Mouse (Mus musculus) lung, embryonic 16.5 days (tissue): ENCODE measurements at regions not wholly inside any gene's neighbourhood (a gene's known extent, or its start where the extent isn't known, plus 50 kb on each side); places are given as distances from the start of the nearest gene placed in this dataset.

ENCODE experiments used
- ATAC-seq: fragments of 200-750 bp; cut with Nextera tagmentation; 2 replicates; pipeline ENCODE4 v1.8.0; 2017; ENCODE audit warnings: low read depth, mild to moderate bottlenecking, moderate library complexity
- H3K27ac ChIP-seq: fragments of 300-500 bp; sonication (generic); 2 replicates; pipeline ENCODE4 v1.5.1; 2014; ENCODE audit warnings: mild to moderate bottlenecking, control low read depth, low read length
- H3K27me3 ChIP-seq: fragments of 300-500 bp; sonication (generic); 2 replicates; pipeline ENCODE4 v1.6.1; 2014; ENCODE audit warnings: low read depth, low read length, mixed read lengths; ENCODE audit not compliant: control insufficient read depth, insufficient read depth
- H3K36me3 ChIP-seq: fragments of 300-500 bp; sonication (generic); 2 replicates; pipeline ENCODE4 v1.6.1; 2014; ENCODE audit warnings: low read length; ENCODE audit not compliant: control insufficient read depth, insufficient read depth
- H3K4me1 ChIP-seq: fragments of 300-500 bp; sonication (generic); replicated peaks from 2 replicates; pipeline ENCODE4 v1.6.1; 2014; ENCODE audit warnings: low read length, mixed read lengths; ENCODE audit not compliant: control insufficient read depth, insufficient read depth
- H3K4me2 ChIP-seq: fragments of 300-500 bp; sonication (generic); 2 replicates; pipeline ENCODE4 v1.6.1; 2014; ENCODE audit warnings: low read depth, low read length, control low read depth
- H3K4me3 ChIP-seq: fragments of 300-500 bp; sonication (generic); 2 replicates; pipeline ENCODE4 v1.5.1; 2014; ENCODE audit warnings: mild to moderate bottlenecking, low read length, control low read depth
- H3K9ac ChIP-seq: fragments of 300-500 bp; sonication (generic); 2 replicates; pipeline ENCODE4 v1.6.1; 2014; ENCODE audit warnings: low read length, control low read depth
- H3K9me3 ChIP-seq: fragments of 300-500 bp; sonication (generic); 2 replicates; pipeline ENCODE4 v1.6.1; 2016; ENCODE audit warnings: low read length; ENCODE audit not compliant: control insufficient read depth
- WGBS: fragments of 180-500 bp; shearing (Covaris S2); extraction: QIAGEN DNeasy Blood & Tissue Kit; methylation state at CpG from one replicate; pipeline ENCODE4 v1.1.7; 2014; 5-methylcytosine and 5-hydroxymethylcytosine counted together

DNA sequence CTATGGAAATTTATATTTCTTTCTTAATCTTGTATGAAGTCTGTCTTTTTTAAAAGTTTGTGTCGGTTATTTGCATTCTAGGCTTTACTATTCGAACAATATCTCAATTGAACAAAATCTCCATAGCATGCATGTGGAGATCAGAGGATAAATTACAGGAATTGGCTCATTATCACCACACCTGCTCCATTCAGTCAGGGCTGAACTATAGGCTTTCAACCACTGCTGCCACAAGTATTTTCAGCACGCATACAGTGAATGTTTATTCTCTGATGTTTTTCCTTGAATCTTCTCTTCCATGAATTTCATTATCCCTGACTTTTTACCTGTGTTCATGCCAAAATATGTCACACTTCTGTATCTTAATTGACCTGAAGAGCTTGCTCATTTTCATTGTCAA is 207.2 kb downstream of the Etv1 start:
- ATAC-seq: no peak
- Histone ChIP-seq H3K9ac (no peak overlapping the region), H3K36me3 (no peaks in the 10 kb centered on the region), H3K4me3 (no peak overlapping the region), H3K9me3 (no peaks in the 10 kb centered on the region), H3K27ac (no peak overlapping the region), H3K4me2 (no peak overlapping the region), H3K27me3 (no peaks in the 10 kb centered on the region), H3K4me1 (no peaks in the 10 kb centered on the region)
- 81% methylated on average over 3 of the region's 3 CpGs for WGBS

GRCm38 (mm10) chr12:38987277-38987676 is 208.1 kb downstream of the Etv1 start:
- Histone ChIP-seq H3K4me3 (no peak overlapping the region), H3K4me1 (no peaks in the 10 kb centered on the region), H3K9me3 (no peaks in the 10 kb centered on the region), H3K27ac (no peak overlapping the region), H3K4me2 (no peak overlapping the region), H3K27me3 (no peaks in the 10 kb centered on the region), H3K36me3 (no peaks in the 10 kb centered on the region), H3K9ac (no peak overlapping the region)
- ATAC-seq: no peak

DNA sequence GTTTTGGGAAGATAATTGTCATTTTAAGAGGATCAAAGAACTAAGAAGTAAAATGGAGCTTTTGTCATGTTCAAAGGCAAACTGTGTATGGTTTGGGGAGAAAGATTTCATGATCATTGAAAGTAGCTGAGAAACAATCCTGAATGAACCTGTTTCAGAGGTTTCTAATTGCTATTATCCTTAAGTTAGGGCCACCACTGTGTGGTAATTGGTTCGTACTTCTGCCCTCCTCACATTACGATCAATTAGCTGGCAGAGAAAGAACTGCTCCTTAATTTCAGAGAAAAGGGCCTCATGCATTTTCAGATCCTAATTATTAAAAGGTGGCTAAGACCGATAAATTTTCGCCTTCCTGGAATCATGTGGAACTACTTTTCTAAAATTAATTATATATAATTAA is 208.6 kb downstream of the Etv1 start:
- WGBS: 93% methylated on average over 4 of the region's 4 CpGs
- Histone ChIP-seq H3K36me3 (no peaks in the 10 kb centered on the region), H3K27ac (no peak overlapping the region), H3K27me3 (no peaks in the 10 kb centered on the region), H3K9me3 (no peaks in the 10 kb centered on the region), H3K9ac (no peak overlapping the region), H3K4me1 (no peaks in the 10 kb centered on the region), H3K4me3 (no peak overlapping the region), H3K4me2 (no peak overlapping the region)
- no peak for ATAC-seq

- WGBS: 79% methylated on average over 2 of the region's 2 CpGs
- H3K27ac ChIP-seq: no peak overlapping the region
- no peaks in the 10 kb centered on the region for H3K9me3 ChIP-seq
- no peak overlapping the region for H3K4me3 ChIP-seq
- no peaks in the 10 kb centered on the region for H3K27me3 ChIP-seq
- no peak for ATAC-seq
- H3K36me3 ChIP-seq: no peaks in the 10 kb centered on the region
- H3K9ac ChIP-seq: no peak overlapping the region
- no peak overlapping the region for H3K4me2 ChIP-seq
- no peaks in the 10 kb centered on the region for H3K4me1 ChIP-seq
Measured at GRCm38 (mm10) chr12:39027179-39027578, 248.0 kb downstream of the Etv1 start.

DNA sequence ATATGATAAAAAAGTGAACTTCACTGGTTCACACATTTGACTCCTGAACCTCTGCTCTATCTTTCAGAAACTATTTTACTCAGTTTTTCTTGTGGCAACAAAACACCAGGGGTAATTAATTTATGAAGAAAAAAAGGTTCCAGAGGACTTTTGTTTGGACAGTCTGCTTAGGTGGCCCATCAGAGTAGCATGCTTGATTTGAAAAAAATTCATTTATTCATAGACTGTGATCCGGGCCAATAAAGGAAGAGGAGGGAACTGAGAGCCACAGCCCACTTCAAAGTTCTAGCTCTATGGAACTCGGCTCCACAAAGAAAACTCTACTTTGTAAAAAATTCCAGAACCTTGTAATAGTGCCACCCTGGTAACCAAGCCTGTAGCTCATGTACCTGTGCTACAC is 248.8 kb downstream of the Etv1 start:
- H3K27me3 ChIP-seq: no peaks in the 10 kb centered on the region
- no peaks in the 10 kb centered on the region for H3K36me3 ChIP-seq
- H3K9me3 ChIP-seq: no peaks in the 10 kb centered on the region
- H3K4me2 ChIP-seq: no peak overlapping the region
- no peaks in the 10 kb centered on the region for H3K4me1 ChIP-seq
- ATAC-seq: no peak
- no peak overlapping the region for H3K9ac ChIP-seq
- H3K4me3 ChIP-seq: no peak overlapping the region
- H3K27ac ChIP-seq: no peak overlapping the region
- WGBS: 75% methylated on average over 2 of the region's 2 CpGs

DNA sequence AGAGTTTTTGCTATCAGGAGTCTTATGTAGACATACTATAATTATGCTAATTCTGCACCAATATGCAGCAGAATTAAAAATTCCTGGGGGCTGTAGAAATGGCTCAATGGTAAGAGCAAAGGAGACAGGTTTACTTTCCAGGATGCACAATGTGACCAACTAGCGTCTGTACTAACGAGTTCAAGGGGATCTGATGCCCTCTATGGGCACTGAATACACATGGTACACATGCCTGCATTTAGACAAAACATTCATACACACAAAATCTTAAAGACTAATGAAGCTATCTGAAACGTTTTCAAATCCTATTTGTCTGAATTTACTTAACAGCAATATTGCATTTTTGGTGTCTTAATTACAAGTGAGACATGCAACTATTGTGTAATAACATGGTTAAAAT is 254.8 kb downstream of the Etv1 start:
- Histone ChIP-seq H3K36me3 (no peaks in the 10 kb centered on the region), H3K4me3 (no peak overlapping the region), H3K9me3 (no peaks in the 10 kb centered on the region), H3K27ac (no peak overlapping the region), H3K27me3 (no peaks in the 10 kb centered on the region), H3K4me1 (no peaks in the 10 kb centered on the region), H3K4me2 (no peak overlapping the region), H3K9ac (no peak overlapping the region)
- 76% methylated on average over 3 of the region's 3 CpGs for WGBS
- ATAC-seq: no peak

DNA sequence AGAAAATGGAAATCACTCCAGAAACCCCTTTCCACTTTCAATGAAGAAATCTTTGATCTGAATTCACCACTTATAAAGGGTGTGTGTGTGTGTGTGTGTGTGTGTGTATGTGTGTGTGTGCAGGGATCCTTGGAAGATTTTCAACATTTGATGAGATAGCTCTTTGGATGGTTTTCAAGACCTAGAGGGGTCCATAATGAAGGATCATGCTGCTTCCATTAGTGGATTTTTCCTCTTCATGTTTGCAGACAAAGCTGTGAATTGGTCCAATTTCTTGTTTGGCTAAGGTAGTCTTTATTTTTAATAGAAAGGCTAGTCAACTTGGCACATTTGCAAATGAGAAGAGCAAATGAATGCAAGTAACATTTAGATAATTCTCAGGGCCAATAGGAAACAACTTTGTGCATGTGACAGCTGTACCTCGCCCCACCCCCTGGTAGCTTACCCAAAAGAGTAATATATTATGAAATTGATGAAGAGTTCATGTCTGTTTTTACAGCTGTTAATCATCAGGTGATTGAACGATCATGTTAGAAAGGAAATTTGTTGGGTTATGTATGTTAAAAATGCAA is 257.4 kb downstream of the Etv1 start:
- H3K27ac ChIP-seq: no peak overlapping the region
- H3K4me2 ChIP-seq: no peak overlapping the region
- 75% methylated on average over 2 of the region's 2 CpGs for WGBS
- no peaks in the 10 kb centered on the region for H3K27me3 ChIP-seq
- no peaks in the 10 kb centered on the region for H3K36me3 ChIP-seq
- no peaks in the 10 kb centered on the region for H3K9me3 ChIP-seq
- no peak overlapping the region for H3K4me3 ChIP-seq
- no peak overlapping the region for H3K9ac ChIP-seq
- no peaks in the 10 kb centered on the region for H3K4me1 ChIP-seq
- ATAC-seq: no peak

GRCm38 (mm10) chr12:39038077-39038476 is 258.9 kb downstream of the Etv1 start:
- no peaks in the 10 kb centered on the region for H3K27me3 ChIP-seq
- H3K4me3 ChIP-seq: no peak overlapping the region
- no peaks in the 10 kb centered on the region for H3K4me1 ChIP-seq
- no peak for ATAC-seq
- no peak overlapping the region for H3K9ac ChIP-seq
- H3K4me2 ChIP-seq: no peak overlapping the region
- WGBS: 80% methylated on average over 3 of the region's 3 CpGs
- H3K36me3 ChIP-seq: no peaks in the 10 kb centered on the region
- H3K27ac ChIP-seq: no peak overlapping the region
- no peaks in the 10 kb centered on the region for H3K9me3 ChIP-seq

DNA sequence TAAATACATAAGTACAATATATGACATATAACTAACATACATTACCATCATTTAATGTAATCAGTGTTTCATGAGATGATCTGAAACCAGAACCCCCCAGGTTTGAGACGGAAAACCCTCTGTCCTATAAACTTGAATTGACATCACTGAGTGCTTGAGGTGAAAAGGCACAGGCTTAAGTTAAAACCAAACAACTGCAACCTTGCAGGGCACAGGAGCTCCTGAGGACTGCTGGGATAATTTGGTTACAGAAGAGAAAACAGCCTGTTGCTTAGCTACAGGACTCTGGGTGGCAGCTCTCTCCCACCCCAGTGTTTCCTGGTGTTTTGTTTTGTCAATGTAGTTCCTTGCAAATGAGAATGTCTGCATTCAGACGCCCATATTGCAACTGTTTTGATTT is 259.5 kb downstream of the Etv1 start:
- Histone ChIP-seq H3K4me2 (no peak overlapping the region), H3K27ac (no peak overlapping the region), H3K9ac (no peak overlapping the region), H3K36me3 (no peaks in the 10 kb centered on the region), H3K9me3 (no peaks in the 10 kb centered on the region), H3K27me3 (no peaks in the 10 kb centered on the region), H3K4me1 (no peaks in the 10 kb centered on the region), H3K4me3 (no peak overlapping the region)
- WGBS: 38% methylated on average over 2 of the region's 2 CpGs
- no peak for ATAC-seq

DNA sequence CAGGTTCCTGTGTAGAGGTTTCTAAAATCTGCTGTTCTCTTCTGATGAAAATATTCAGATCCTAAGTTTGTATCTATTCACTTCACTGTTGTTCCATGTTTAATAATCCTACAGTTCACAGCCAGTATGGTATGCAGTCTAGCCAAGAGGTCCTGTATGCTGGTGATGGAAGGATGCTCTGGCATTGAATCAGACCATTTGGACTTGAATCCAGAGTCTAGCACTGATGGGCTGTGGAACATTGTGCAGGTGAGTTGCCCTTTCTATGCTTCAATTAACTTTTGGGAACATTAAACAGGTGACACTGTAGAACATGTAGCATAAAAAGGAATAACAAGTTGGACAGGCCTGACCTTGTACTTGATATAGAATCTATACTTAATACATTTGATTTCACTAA is 267.9 kb downstream of the Etv1 start:
- H3K4me2 ChIP-seq: no peak overlapping the region

More for the DNA sequence above, 267.9 kb downstream of the Etv1 start:
- Histone ChIP-seq H3K36me3 (no peaks in the 10 kb centered on the region), H3K9me3 (no peaks in the 10 kb centered on the region), H3K4me3 (no peak overlapping the region), H3K4me1 (no peaks in the 10 kb centered on the region), H3K9ac (no peak overlapping the region), H3K27ac (no peak overlapping the region), H3K27me3 (no peaks in the 10 kb centered on the region)
- no peak for ATAC-seq
